Comparison of ENCODE assay signal across 26 mouse cellular contexts in genomic region chr2:97777929-97778328, GRCm38 (mm10).
A peak's percentile ranks its signal among the peaks of the same experiment; 100 is the strongest.
DNase-seq lines count a peak whose midpoint lies in the region; ATAC-seq lines count a peak whose summit lies in the region.
"Had no signal": no experiment of that assay in that cellular context is flagged by ENCODE, and none has a peak within 500 bp of the region (broad histone marks: within the 10 kb centered on the region; RNA-seq: fewer than 3 reads in every experiment).

No protein-coding gene starts in this region.

- H3K36me3 ChIP-seq in forebrain, embryonic 11.5 days (ENCODE audit: control insufficient read depth, insufficient read depth, low read length), result no peaks in the 10 kb centered on the region
- no peaks in the 10 kb centered on the region for H3K36me3 ChIP-seq in forebrain, embryonic 15.5 days
- H3K36me3 ChIP-seq: embryonic facial prominence, embryonic 10.5 days; embryonic facial prominence, embryonic 12.5 days; forebrain, embryonic 12.5 days; G1E had no signal

- DNase-seq in 3T3-L1 (ENCODE audit: low read depth, low spot score) (peak; percentile 73), 416B (ENCODE audit: low read depth) (peak; percentile 1), MN1 (ENCODE audit: low spot score) (peak; percentile 14)
- DNase-seq in brain, adult 2 months (ENCODE audit: low read depth, low spot score), result peak; percentile 36
- DNase-seq in forebrain, embryonic 11.5 days (ENCODE audit: low spot score), result no peak
- no peak for DNase-seq in kidney, adult 9 months
- no peak for DNase-seq in kidney, postnatal 10 days
- DNase-seq: adrenal gland, adult 8-10 months; adrenal gland, postnatal 14 days; adrenal gland, postnatal 36 days; cerebellum, adult 11-12 months; cerebellum, adult 2 months; cerebellum, adult 9-10 months; cerebellum, postnatal 10 days; cerebellum, postnatal 25 days; forebrain, postnatal 0 days had no signal

- WGBS in forebrain, embryonic 11.5 days, result 92% methylated on average over 3 of the region's 3 CpGs
- WGBS in forebrain, embryonic 15.5 days, result 83% methylated on average over 3 of the region's 3 CpGs

- H3K9me3 ChIP-seq in forebrain, embryonic 11.5 days (ENCODE audit: control insufficient read depth, low read length), result no peaks in the 10 kb centered on the region
- no peaks in the 10 kb centered on the region for H3K9me3 ChIP-seq in forebrain, embryonic 15.5 days
- H3K9me3 ChIP-seq: embryonic facial prominence, embryonic 10.5 days; embryonic facial prominence, embryonic 12.5 days; forebrain, embryonic 12.5 days had no signal

- ATAC-seq in forebrain, embryonic 11.5 days (replicated peaks; ENCODE audit: low FRiP score), result no peak
- no peak for ATAC-seq in forebrain, embryonic 15.5 days (replicated peaks)
- ATAC-seq: activated CD4-positive, CD25-positive, alpha-beta regulatory T cell, adult 4 months; CD4-positive, CD25-positive, alpha-beta regulatory T cell, adult 4 months; forebrain, embryonic 14.5 days; forebrain, postnatal 0 days; Patski had no signal

- H3K9ac ChIP-seq in forebrain, embryonic 11.5 days (ENCODE audit: low read length), result no peak overlapping the region
- H3K9ac ChIP-seq in forebrain, embryonic 15.5 days (replicated peaks), result no peak overlapping the region
- H3K9ac ChIP-seq: embryonic facial prominence, embryonic 12.5 days; forebrain, embryonic 12.5 days; forebrain, postnatal 0 days had no signal

- H3K27me3 ChIP-seq in forebrain, embryonic 11.5 days (ENCODE audit: control insufficient read depth, insufficient read depth, low read length), result no peaks in the 10 kb centered on the region
- H3K27me3 ChIP-seq in forebrain, embryonic 15.5 days, result no peaks in the 10 kb centered on the region
- H3K27me3 ChIP-seq: CH12.LX; embryonic facial prominence, embryonic 12.5 days; forebrain, embryonic 12.5 days; Patski had no signal

- H3K4me1 ChIP-seq in forebrain, embryonic 11.5 days (replicated peaks; ENCODE audit: control insufficient read depth, insufficient read depth, low read length), result no peaks in the 10 kb centered on the region
- no peaks in the 10 kb centered on the region for H3K4me1 ChIP-seq in forebrain, embryonic 15.5 days
- H3K4me1 ChIP-seq: embryonic facial prominence, embryonic 10.5 days; embryonic facial prominence, embryonic 12.5 days; forebrain, embryonic 12.5 days had no signal

- H3K4me3 ChIP-seq in forebrain, embryonic 11.5 days (ENCODE audit: low read depth, low read length), result no peak overlapping the region
- H3K4me3 ChIP-seq in forebrain, embryonic 15.5 days, result no peak overlapping the region
- H3K4me3 ChIP-seq: embryonic facial prominence, embryonic 10.5 days; embryonic facial prominence, embryonic 12.5 days; forebrain, embryonic 12.5 days had no signal

- H3K4me2 ChIP-seq in forebrain, embryonic 11.5 days (ENCODE audit: low read depth, low read length, severe bottlenecking), result no peak overlapping the region
- H3K4me2 ChIP-seq in forebrain, embryonic 15.5 days (replicated peaks), result no peak overlapping the region
- H3K4me2 ChIP-seq: embryonic facial prominence, embryonic 12.5 days; forebrain, embryonic 12.5 days had no signal

- no peak overlapping the region for H3K27ac ChIP-seq in forebrain, embryonic 11.5 days (ENCODE audit: low read depth, low read length)
- H3K27ac ChIP-seq in forebrain, embryonic 15.5 days (replicated peaks), result no peak overlapping the region
- H3K27ac ChIP-seq: embryonic facial prominence, embryonic 10.5 days; embryonic facial prominence, embryonic 12.5 days; forebrain, embryonic 12.5 days had no signal

Comparison
In these comparisons a context has a peak if more than half of its experiments do, and no peak if none do; other contexts are left out.
1. DNase-seq: peak in 3T3-L1 (single experiment), 416B (single experiment), MN1 (single experiment) and brain, adult 2 months (single experiment); none in forebrain, embryonic 11.5 days (single experiment), kidney, adult 9 months (single experiment) and kidney, postnatal 10 days (single experiment).